Mouse (Mus musculus) A20 (cell line): ENCODE results near the gene Enho.

Source experiments
- DNase-seq: peaks from one replicate; pipeline ENCODE4 v3.0.0-alpha.2; 2011; ENCODE audit warnings: low read depth, low spot score

The Enho gene

GRCm38 (mm10) chr4:41664533-41664932, 24.4 kb upstream of the Enho start:
- DNase-seq, result peak; percentile 12

GRCm38 (mm10) chr4:41663614-41664013, 23.5 kb upstream of the Enho start:
- DNase-seq, result no peak

GRCm38 (mm10) chr4:41662723-41663122, 22.6 kb upstream of the Enho start:
- DNase-seq, result no peak

- no peak for DNase-seq
Observed at GRCm38 (mm10) chr4:41660851-41661430, 20.8 kb upstream of the Enho start.

GRCm38 (mm10) chr4:41659556-41659955, 19.4 kb upstream of the Enho start:
- DNase-seq, result no peak

DNA sequence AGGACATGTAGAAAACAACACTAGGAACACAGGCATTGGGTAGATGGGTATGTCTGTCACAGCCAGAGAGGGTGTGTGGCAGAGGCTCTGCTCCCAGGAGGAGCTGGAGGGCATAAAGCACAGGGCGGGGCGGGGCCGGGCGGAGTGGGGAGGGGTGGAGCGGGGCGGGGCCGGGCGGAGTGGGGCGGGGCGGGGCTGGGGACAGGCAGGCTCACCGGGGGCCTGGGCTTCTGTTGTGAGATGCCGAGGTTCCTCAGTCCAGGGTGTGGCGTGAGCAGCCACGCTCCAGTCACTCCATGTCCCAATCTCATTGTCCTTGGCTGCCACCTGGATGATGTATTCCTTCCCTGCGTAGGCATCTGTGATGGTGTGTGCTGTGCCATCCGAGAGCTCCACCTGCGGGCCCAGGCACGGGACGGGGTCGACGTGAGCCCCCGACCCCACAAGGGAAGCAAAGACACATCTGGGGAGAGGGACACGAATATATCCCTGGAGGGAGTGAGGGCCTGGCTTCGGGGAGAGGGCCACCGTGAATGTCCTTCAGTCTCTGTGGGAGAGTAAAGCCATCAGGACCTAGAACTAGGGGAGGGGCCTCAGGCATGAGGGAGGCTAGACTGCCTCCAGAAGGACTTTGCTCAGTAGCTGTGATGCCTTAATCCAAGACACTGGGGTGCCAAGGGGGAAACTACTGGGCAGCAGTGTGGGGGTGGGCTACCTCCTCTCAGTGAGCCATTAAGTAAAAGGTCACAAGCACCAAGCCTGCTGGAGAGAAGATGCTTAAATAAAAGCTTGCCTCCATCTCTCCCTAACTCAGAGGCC, 18.7 kb upstream of the Enho start:
- DNase-seq, result no peak

- DNase-seq, result no peak
Observed at GRCm38 (mm10) chr4:41655525-41655924, 15.4 kb upstream of the Enho start.

- peak; percentile 45 for DNase-seq
Observed at GRCm38 (mm10) chr4:41654217-41654616, 14.1 kb upstream of the Enho start.

DNA sequence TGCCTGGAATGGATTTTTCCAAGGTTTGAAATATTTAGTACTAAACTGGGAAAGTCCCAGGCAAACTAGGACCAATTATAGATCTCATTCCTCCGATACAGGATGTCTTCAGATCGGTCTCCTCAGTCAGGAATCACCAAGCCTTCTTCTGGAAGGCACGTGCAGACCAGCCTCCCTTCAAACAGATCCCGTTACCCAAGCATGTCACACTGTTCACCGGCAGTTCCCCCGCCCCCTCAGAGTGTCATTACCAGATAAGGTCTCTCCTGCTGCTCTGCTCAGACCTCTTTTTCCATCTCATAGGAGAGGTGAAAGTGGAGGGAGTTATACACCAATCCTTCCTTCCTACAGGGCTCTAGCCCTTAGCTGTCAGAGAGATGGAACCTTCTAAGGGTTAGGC, 13.6 kb upstream of the Enho start:
- DNase-seq, result no peak

GRCm38 (mm10) chr4:41653296-41653695, 13.2 kb upstream of the Enho start:
- DNase-seq, result peak; percentile 71

- DNase-seq, result no peak
Observed at GRCm38 (mm10) chr4:41648627-41649026, 8.5 kb upstream of the Enho start.

GRCm38 (mm10) chr4:41648157-41648556, 8.0 kb upstream of the Enho start:
- DNase-seq, result no peak

- DNase-seq, result no peak
Observed at GRCm38 (mm10) chr4:41645488-41645887, 5.4 kb upstream of the Enho start.

- DNase-seq, result no peak
Observed at GRCm38 (mm10) chr4:41641199-41641822, 1.2 kb upstream of the Enho start.

DNA sequence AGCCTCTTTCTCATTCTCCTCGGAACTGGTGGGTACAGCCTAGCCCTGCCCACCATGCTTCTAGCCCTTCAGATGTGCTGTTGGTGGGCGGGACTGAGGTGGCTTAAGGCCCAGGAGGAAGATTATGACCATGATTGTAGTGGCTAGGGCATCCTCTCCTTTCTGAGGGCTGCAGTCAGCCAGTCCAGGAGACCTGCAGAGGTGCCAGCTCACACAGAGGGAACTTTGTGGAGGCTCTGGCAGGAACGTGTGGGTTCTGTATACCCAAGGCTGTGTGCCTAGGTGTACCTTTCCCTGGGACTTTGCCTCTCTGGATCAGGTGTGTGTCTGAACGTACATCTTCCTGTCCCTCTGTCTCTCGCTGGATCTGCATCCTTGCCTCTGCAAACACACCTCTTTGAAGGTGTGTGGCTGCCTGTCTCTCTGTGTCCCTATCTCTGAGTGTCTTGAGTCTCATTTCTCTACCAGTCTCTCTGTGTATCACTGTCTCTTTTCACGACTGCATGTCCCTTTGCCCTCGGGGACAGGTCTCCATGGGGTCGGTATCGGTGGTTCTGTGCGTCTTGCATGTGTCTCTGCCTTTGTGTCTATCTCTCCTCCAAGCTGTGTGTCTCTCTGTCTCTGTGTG, 796 bp downstream of the Enho start:
- peak; percentile 17 for DNase-seq

DNA sequence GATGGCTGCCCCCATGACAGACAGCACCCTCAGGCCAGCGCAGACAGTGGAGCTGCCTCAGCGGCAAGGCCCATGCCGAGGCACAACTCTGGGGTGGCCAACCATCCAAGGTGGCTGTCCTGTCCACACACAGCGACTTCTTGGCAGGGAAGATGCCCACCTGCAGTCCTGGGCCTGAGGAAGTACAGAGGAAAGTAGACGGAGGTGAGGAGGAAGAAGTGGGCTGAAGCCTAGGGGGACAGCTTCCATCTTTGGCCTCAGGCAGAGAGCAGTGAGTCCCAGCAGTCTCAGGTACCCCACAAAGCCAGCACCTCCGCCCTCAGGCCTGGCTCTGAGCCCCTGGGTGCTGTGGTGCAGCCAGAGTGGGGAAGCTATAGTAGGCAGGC, 1.3 kb downstream of the Enho start:
- no peak for DNase-seq

- no peak for DNase-seq
Observed at GRCm38 (mm10) chr4:41638186-41638731, 1.9 kb downstream of the Enho start.

- DNase-seq, result no peak
Observed at GRCm38 (mm10) chr4:41636882-41637635, 3.1 kb downstream of the Enho start.

- DNase-seq, result no peak
Observed at GRCm38 (mm10) chr4:41636366-41636765, 3.8 kb downstream of the Enho start.

DNA sequence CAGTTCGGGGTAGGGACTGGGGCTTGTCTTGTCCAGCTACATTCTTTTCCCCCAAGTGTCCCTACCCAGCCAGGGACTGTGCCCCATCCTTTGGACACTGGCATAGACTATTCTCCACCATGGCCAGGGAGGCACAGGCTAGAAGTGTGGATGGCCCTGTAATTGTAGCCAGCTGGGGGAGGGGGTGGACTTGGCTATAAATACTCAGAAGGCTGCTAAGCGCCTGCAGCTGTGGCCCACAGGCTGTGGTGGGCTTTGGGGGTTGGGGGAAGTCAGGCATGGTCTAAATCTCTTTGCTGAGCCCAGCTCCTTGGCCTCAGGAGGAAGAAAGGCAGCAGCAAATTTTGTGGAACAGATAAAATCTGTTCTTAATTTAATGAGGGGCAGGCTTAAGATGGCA, 4.2 kb downstream of the Enho start:
- no peak for DNase-seq

- DNase-seq, result no peak
Observed at GRCm38 (mm10) chr4:41635224-41635623, 4.9 kb downstream of the Enho start.
